In genomic region chr1:42877264-42877663, GRCm38 (mm10) we compare ENCODE assay signal across 14 mouse cellular contexts. TPM values are rescaled to one million over a fixed set of nuclear protein-coding genes. Genes with fewer than 3 reads are reported as not detected.
DNase-seq lines count a peak whose midpoint lies in the region; ATAC-seq lines count a peak whose summit lies in the region.
"Had no signal": no experiment of that assay in that cellular context is flagged by ENCODE, and none has a peak within 500 bp of the region (broad histone marks: within the 10 kb centered on the region; RNA-seq: fewer than 3 reads in every experiment).

No protein-coding gene starts in this region.

- peak overlapping the region; percentile 35 for H3K4me2 ChIP-seq in midbrain, embryonic 12.5 days (replicated peaks)
- H3K4me2 ChIP-seq in neural tube, embryonic 15.5 days, result peak overlapping the region; percentile 44
- no peak overlapping the region for H3K4me2 ChIP-seq in kidney, embryonic 15.5 days
- H3K4me2 ChIP-seq: heart, embryonic 13.5 days; limb, embryonic 13.5 days; lung, embryonic 14.5 days had no signal

- no peaks in the 10 kb centered on the region for H3K9me3 ChIP-seq in hindbrain, embryonic 10.5 days
- no peaks in the 10 kb centered on the region for H3K9me3 ChIP-seq in midbrain, embryonic 12.5 days
- no peaks in the 10 kb centered on the region for H3K9me3 ChIP-seq in neural tube, embryonic 15.5 days (replicated peaks)
- H3K9me3 ChIP-seq in kidney, embryonic 15.5 days (replicated peaks), result no peaks in the 10 kb centered on the region
- H3K9me3 ChIP-seq: heart, embryonic 13.5 days; limb, embryonic 13.5 days had no signal

- H3K4me1 ChIP-seq in hindbrain, embryonic 10.5 days (replicated peaks), result peaks cover 11% of the 10 kb centered on the region
- H3K4me1 ChIP-seq in midbrain, embryonic 12.5 days, result peaks cover 23% of the 10 kb centered on the region
- H3K4me1 ChIP-seq in neural tube, embryonic 15.5 days, result peaks cover 14% of the 10 kb centered on the region
- H3K4me1 ChIP-seq in kidney, embryonic 15.5 days, result peaks cover 3% of the 10 kb centered on the region; the same call in 1 of the 2 replicates
- H3K4me1 ChIP-seq: limb, embryonic 13.5 days had no signal

- H3K27ac ChIP-seq in hindbrain, embryonic 10.5 days, result peak overlapping the region; percentile 74
- peak overlapping the region; percentile 84 for H3K27ac ChIP-seq in midbrain, embryonic 12.5 days (replicated peaks)
- H3K27ac ChIP-seq in neural tube, embryonic 15.5 days (replicated peaks), result peak overlapping the region; percentile 58; the same call in 1 of the 2 replicates
- no peak overlapping the region for H3K27ac ChIP-seq in kidney, embryonic 15.5 days
- H3K27ac ChIP-seq: heart, embryonic 13.5 days; kidney, postnatal 0 days; limb, embryonic 13.5 days had no signal

- DNase-seq in retina, postnatal 1 day, result peak; percentile 39
- no peak for DNase-seq in retina, embryonic 14.5 days (ENCODE audit: low spot score)
- no peak for DNase-seq in hindbrain, embryonic 10.5 days (ENCODE audit: low spot score)
- DNase-seq in cerebellum, adult 8-10 months, result no peak
- no peak for DNase-seq in left cerebral cortex, adult 8-10 months (ENCODE audit: low spot score in 2 of 2)
- DNase-seq: lung, embryonic 14.5 days; spleen, adult 18-20 months had no signal

- H3K4me3 ChIP-seq in hindbrain, embryonic 10.5 days, result no peak overlapping the region
- no peak overlapping the region for H3K4me3 ChIP-seq in midbrain, embryonic 12.5 days
- H3K4me3 ChIP-seq in neural tube, embryonic 15.5 days (replicated peaks), result no peak overlapping the region; the same call in 1 of the 2 replicates
- no peak overlapping the region for H3K4me3 ChIP-seq in kidney, embryonic 15.5 days (replicated peaks)
- H3K4me3 ChIP-seq: heart, embryonic 13.5 days; limb, embryonic 13.5 days; megakaryocyte, embryonic 14.5 days had no signal

- peak; percentile 90 for ATAC-seq in midbrain, embryonic 12.5 days (ENCODE audit: low FRiP score, low read depth)
- peak; percentile 89 for ATAC-seq in neural tube, embryonic 15.5 days (ENCODE audit: low FRiP score)
- ATAC-seq in kidney, embryonic 15.5 days (replicated peaks; ENCODE audit: low FRiP score), result no peak

- WGBS in hindbrain, embryonic 10.5 days, result 81% methylated on average over 10 of the region's 10 CpGs
- WGBS in midbrain, embryonic 12.5 days, result 31% methylated on average over 10 of the region's 10 CpGs
- WGBS in neural tube, embryonic 15.5 days, result 14% methylated on average over 10 of the region's 10 CpGs
- WGBS in kidney, embryonic 15.5 days, result 46% methylated on average over 10 of the region's 10 CpGs

- no peaks in the 10 kb centered on the region for H3K27me3 ChIP-seq in hindbrain, embryonic 10.5 days (ENCODE audit: insufficient read depth, poor library complexity, severe bottlenecking)
- no peaks in the 10 kb centered on the region for H3K27me3 ChIP-seq in midbrain, embryonic 12.5 days
- no peaks in the 10 kb centered on the region for H3K27me3 ChIP-seq in neural tube, embryonic 15.5 days (replicated peaks)
- no peaks in the 10 kb centered on the region for H3K27me3 ChIP-seq in kidney, embryonic 15.5 days
- H3K27me3 ChIP-seq: heart, embryonic 13.5 days; limb, embryonic 13.5 days; megakaryocyte, embryonic 14.5 days had no signal

- H3K9ac ChIP-seq in midbrain, embryonic 12.5 days (replicated peaks), result no peak overlapping the region
- 0 out of 2 replicates have a peak overlapping the region, but pooled peaks have one; percentile 10 for H3K9ac ChIP-seq in neural tube, embryonic 15.5 days (replicated peaks)
- no peak overlapping the region for H3K9ac ChIP-seq in kidney, embryonic 15.5 days
- H3K9ac ChIP-seq: heart, embryonic 13.5 days; limb, embryonic 13.5 days; lung, embryonic 14.5 days had no signal

- H3K36me3 ChIP-seq in hindbrain, embryonic 10.5 days, result no peaks in the 10 kb centered on the region
- no peaks in the 10 kb centered on the region for H3K36me3 ChIP-seq in midbrain, embryonic 12.5 days
- no peaks in the 10 kb centered on the region for H3K36me3 ChIP-seq in neural tube, embryonic 15.5 days
- peaks cover 7% of the 10 kb centered on the region for H3K36me3 ChIP-seq in kidney, embryonic 15.5 days
- H3K36me3 ChIP-seq: limb, embryonic 13.5 days had no signal

RNA-seq across cellular contexts. Expression of gene Mrps9, which starts 26.2 kb away (rescaled TPM):
- 49.6 and 53.8 TPM in 2 replicates for polyA plus RNA-seq in hindbrain, embryonic 10.5 days (2016; fragmentation: Nextera tagmentation; extraction: Ambion mirVana)
- 50.3 TPM in 2 replicates for polyA plus RNA-seq in midbrain, embryonic 12.5 days (2016; fragmentation: Nextera tagmentation; extraction: Ambion mirVana)
- polyA plus RNA-seq in neural tube, embryonic 15.5 days (2015; fragmentation: Nextera tagmentation; extraction: Ambion mirVana), result 35.6 and 38.0 TPM in 2 replicates
- 56.3 and 58.8 TPM in 2 replicates for polyA plus RNA-seq in kidney, embryonic 15.5 days (2015; fragmentation: Nextera tagmentation; extraction: Ambion mirVana)
- 10 to 100 TPM; 41.0 to 43.5 (median 41.5) TPM for total RNA-seq in left cerebral cortex, adult 8-10 months (2022)
